Mouse (Mus musculus) cerebellum, adult 11-12 months (tissue): ENCODE data around the gene Apba1.

Experiments used
- DNase-seq: peaks from one replicate; pipeline ENCODE4 v3.0.0; 2022

Gene Apba1

GRCm38 (mm10) chr19:23946026-23946685 is 187.5 kb downstream of the Apba1 start:
- DNase-seq: no peak

- no peak for DNase-seq
Observed at GRCm38 (mm10) chr19:23946751-23947150, 188.1 kb downstream of the Apba1 start.

DNA sequence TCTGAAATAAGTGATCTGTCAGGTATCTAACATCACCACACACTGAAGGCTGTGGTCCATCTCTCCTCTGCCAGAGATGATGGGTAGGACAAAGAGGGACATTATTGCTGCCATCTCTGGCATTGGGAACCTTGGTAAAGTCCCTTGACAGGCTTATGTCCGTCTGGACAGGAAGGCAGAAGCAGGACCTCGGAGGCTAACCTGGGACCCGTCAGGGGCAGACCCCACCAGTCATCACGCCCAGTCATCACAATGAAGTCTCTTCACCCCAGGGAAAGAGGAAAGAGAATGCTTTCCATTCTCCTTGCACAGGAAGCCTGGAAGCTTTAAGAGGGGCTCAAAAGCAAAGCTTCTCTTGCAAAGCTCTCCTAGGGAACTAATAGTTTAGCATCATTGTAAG is 189.2 kb downstream of the Apba1 start:
- no peak for DNase-seq

DNA sequence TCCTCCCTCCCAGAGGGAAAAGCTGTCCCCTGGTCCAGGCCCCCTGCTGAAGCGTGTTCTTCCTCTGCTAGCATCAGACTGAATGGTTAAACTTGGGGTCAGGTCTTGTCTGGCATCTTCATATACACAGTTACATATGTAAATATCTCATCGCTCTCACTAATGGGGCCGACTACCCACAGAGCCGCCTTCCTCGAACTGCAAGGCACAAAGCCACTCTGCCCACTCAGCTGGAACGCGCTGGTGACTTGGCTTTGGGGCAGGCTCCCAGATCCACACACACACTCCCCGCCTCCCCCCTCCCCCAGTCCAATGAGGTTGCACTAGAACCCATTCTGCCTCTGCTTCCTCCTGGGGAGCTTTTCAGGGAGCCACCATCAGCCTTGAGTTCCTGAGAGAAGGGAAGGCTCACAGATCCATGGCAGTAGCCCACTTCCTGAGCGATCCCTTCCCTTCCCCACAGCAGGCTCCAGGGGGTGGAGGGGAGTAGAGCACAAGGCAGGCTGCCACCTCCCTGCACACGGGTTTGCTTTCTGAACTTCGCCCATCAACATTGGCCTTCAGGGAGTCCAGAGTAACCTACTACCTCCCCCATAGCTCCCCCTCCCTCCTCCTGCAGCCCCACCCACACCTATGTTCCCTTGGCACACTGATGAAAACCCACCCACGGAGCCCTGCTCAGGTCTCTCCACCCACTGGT is 189.8 kb downstream of the Apba1 start:
- DNase-seq: no peak

GRCm38 (mm10) chr19:23955461-23955860 is 196.8 kb downstream of the Apba1 start:
- no peak for DNase-seq

DNA sequence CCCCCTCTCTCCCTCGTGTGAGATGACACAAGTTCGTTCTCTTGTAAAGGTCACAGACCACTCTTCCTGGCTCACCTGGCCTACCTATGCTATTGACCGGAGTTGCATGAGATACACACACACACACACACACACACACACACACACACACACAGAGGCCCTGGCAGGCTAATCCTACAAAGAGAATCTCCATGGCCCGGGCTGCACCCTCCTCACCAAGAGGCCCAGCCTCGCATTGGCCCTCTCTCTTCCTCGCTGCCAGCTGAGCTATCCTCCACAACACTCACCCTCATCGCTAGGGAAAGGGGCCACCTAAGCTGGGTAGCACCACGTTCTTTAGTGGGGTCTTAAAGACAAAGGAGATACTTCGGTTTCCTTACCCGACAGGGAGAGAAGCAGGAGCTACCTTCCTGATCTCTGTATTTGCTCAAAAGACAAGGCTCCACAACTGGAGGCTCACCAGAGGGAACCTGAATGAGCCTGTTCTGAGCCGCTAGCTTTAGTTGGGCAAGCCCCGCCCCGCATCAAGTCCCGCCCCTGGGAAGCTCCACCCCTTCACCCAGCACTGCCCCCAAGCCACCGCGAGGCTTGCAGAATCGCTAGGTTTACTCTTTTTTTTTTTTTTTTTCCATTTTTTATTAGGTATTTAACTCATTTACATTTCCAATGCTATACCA is 197.8 kb downstream of the Apba1 start:
- DNase-seq: no peak

GRCm38 (mm10) chr19:23957563-23957962 is 198.9 kb downstream of the Apba1 start:
- no peak for DNase-seq

- peak; percentile 37 for DNase-seq
Observed at GRCm38 (mm10) chr19:23958925-23959324, 200.2 kb downstream of the Apba1 start.

- no peak for DNase-seq
Observed at GRCm38 (mm10) chr19:23959870-23960269, 201.2 kb downstream of the Apba1 start.

- peak; percentile 40 for DNase-seq
Observed at GRCm38 (mm10) chr19:23960275-23960674, 201.6 kb downstream of the Apba1 start.

- no peak for DNase-seq
Observed at GRCm38 (mm10) chr19:23960831-23961447, 202.3 kb downstream of the Apba1 start.

DNA sequence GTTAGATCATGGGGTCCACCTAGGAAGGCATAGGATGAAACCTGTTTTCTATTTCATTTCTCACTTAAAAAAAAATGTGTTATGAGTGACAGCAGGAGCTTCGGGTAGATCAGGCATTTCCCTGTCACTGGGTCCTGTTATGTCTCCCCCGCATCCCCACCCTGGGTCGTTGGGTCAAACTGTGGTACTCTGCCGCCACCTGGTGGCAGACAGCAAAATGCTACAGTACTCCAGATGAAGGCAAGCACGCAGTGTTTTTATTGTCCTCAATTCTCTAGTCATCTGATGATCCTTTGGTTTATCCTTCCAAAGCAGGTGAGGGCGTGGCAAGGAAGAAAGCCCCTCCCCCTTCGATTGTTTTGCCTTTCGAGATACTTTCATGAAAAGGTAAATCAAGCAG is 202.8 kb downstream of the Apba1 start:
- peak; percentile 79 for DNase-seq

DNA sequence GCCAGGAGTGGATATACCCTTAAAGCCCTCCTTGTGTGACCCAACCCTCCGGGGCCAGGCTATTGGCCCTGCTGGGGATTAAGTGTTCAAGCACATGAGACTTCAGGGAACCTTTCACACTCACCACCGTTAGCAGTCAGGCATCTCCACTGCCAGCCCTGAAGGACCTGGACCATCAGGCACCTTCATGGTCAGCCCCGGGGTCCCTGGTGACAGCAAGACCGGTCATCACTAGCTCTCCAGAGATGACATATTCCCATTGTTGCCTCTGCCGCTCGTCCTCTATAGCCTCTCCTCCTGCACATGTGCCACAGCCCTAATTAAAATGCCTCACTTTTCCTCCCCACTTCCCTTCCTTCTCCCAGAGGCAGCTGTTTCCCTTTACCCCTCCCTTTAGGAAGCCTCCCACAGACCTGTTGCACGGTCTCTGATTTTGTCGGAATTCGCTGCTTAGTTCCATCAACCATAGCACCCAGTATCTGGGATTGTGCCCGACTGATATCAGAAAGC is 205.8 kb downstream of the Apba1 start:
- no peak for DNase-seq

DNA sequence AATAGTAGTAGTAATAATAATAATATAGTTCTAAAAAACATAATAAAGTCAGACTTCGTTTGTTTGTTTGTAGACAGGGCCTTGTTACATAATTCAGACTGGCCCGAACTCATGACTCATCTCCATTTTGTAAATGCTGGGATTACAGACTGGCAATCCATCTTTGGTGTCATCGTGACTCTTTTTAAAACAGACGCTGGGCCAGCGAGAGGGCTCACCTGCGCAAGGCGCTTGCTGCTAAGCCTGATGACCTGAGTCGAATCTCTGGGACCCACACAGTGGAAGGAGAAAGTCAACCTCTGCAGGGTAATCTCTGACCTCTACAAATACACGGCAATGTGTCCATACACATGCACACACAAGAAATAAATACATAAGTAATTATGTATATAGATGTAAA is 207.7 kb downstream of the Apba1 start:
- no peak for DNase-seq

- peak; percentile 69 for DNase-seq
Observed at GRCm38 (mm10) chr19:23967156-23967555, 208.5 kb downstream of the Apba1 start.

DNA sequence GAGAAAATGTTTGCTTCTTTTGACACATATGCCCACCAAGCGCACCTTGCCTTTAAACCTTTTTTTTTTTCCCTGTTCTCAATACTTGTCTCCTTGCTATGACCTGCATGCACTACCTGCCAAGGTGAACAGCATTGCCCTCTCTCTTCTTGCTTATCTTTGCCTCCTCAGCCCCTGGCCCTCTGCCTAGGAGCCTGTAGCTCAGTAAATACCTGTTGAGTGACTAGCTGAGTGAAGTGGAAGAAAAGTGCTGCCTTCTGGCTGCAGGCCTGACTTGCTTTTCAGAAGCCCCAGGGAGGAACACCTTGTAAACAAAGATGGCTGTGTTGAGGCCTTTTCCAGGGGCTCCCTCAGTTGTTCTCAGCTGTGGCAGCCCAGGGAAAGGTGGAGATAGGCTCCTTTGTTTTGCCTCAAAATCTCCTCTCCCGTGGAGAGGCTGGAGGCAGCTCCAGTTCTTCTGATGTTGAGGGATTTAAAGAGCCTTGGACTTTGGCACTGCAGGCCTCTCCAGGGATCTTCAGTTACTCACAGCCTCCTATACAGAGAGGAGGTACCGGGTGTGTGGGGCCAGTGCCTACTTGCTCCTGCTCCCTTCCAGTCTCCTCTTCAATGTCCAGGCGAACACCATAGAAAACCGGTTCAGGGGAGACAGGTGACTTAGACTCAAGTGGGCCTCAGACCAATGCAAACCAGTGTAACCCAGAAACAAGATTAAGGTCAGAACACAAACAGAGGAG is 209.6 kb downstream of the Apba1 start:
- no peak for DNase-seq

- DNase-seq: no peak
Observed at GRCm38 (mm10) chr19:23968862-23969225, 210.2 kb downstream of the Apba1 start.

- DNase-seq: no peak
Observed at GRCm38 (mm10) chr19:23970374-23970773, 211.7 kb downstream of the Apba1 start.

DNA sequence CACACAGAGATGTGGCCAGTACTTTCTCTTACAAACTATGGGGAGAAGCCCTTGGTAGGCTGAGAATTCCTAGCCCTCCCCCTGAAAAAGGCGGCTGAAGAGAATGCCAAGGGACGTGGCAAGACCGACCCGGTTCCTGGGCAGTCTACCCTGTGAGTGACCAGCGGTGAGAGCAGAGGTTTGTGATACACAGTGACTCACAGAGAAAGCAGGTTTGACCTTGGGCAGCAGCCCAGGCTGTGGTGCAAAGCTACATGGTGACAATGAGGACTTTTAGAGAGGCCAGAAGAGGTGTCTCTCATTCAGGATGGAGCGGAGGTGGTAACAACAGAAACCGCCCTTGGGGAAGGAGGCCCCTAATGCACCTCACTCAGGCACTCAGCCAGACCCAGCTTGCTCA is 212.7 kb downstream of the Apba1 start:
- DNase-seq: no peak

DNA sequence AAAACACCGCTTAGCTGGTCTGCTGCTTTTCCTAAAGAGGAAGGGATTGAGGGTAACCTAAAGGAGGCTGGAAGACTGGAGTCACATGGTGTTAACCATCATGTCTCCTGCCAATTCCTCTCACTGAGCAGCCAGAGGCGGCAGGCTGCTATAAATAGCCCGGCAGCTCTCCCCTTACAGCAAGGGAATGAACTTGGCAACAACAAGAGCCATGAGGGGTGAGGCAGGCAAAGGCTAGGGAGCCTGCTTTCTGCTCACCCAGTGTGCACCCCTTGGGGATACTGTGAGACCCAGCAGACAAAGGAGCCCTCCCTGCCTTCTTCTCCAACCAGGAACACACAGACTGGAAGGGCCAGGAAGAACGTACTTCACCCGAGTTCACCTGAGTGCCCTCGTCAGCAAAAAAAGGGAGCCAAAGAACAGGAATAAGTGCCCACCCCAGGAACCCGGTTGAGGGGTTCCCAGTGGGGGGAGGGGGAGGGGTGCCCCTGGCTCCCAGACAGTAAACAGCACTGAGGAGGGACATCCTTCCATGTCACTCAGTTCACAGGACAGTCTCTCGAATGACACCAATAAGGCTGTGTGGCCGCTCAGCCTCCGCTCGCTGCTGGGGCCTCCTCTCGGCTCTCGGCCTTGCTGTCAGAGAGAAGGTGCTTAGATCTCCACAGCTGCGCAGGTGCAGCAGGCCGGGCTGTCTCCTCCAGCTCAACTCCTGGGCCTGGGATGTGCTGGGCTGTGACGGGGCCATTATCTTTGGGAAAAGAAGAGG is 214.4 kb downstream of the Apba1 start:
- peak; percentile 50 for DNase-seq

GRCm38 (mm10) chr19:23977901-23978443 is 219.3 kb downstream of the Apba1 start:
- no peak for DNase-seq

DNA sequence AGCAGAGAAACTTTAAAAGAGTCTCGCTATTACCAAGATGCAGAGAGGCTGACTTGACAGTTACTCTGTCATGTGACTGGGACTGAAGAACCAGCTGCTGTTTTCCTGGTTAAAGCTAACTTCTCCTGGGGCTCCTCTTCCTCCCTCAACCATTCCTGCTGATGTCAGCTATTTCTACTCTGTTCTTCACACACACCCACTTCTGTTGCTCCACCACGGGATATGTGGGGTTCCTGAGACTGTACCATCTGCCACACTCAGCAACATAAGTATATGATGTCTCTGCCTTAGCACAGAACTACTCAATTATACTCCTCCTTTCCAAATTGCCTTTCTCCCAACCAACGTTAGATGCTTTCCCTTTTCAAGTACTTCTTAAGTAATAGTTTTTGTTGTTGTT is 221.9 kb downstream of the Apba1 start:
- no peak for DNase-seq
